8 mouse cellular contexts compared by ENCODE assay signal in genomic region chr5:114356936-114357751, GRCm38 (mm10). TPM values are rescaled to one million over a fixed set of nuclear protein-coding genes. Genes with fewer than 3 reads are reported as not detected.
DNase-seq lines count a peak whose midpoint lies in the region; ATAC-seq lines count a peak whose summit lies in the region.

No protein-coding gene starts in this region.

- peak overlapping the region; percentile 41 for H3K9ac ChIP-seq in lung, embryonic 16.5 days (ENCODE audit: low read length)
- peak overlapping the region; percentile 3; the same call in 1 of the 2 replicates for H3K9ac ChIP-seq in embryonic facial prominence, embryonic 12.5 days
- H3K9ac ChIP-seq in hindbrain, embryonic 12.5 days, result no peak overlapping the region
- H3K9ac ChIP-seq in liver, embryonic 12.5 days, result no peak overlapping the region

- DNase-seq in lung, adult 18-20 months, result no peak
- peak; percentile 58 to 67 for DNase-seq in right cerebral cortex, adult 2 months (ENCODE audit: low spot score in 2 of 2)
- no peak for DNase-seq in thymus, postnatal 25 days
- no peak for DNase-seq in spleen, postnatal 4 days (ENCODE audit: low spot score in 2 of 2)

- H3K4me1 ChIP-seq in lung, embryonic 16.5 days (replicated peaks; ENCODE audit: control insufficient read depth, insufficient read depth, low read length), result peaks cover 14% of the 10 kb centered on the region
- H3K4me1 ChIP-seq in embryonic facial prominence, embryonic 12.5 days, result peaks cover 15% of the 10 kb centered on the region
- peaks cover 8% of the 10 kb centered on the region; the same call in 1 of the 2 replicates for H3K4me1 ChIP-seq in hindbrain, embryonic 12.5 days
- H3K4me1 ChIP-seq in liver, embryonic 12.5 days, result peaks cover 17% of the 10 kb centered on the region

- peak overlapping the region; percentile 98 for H3K27ac ChIP-seq in lung, embryonic 16.5 days (ENCODE audit: low read length)
- peak overlapping the region; percentile 52 for H3K27ac ChIP-seq in embryonic facial prominence, embryonic 12.5 days
- H3K27ac ChIP-seq in hindbrain, embryonic 12.5 days, result no peak overlapping the region
- H3K27ac ChIP-seq in liver, embryonic 12.5 days, result no peak overlapping the region

- H3K9me3 ChIP-seq in lung, embryonic 16.5 days (ENCODE audit: control insufficient read depth, low read length), result no peaks in the 10 kb centered on the region
- H3K9me3 ChIP-seq in embryonic facial prominence, embryonic 12.5 days, result no peaks in the 10 kb centered on the region
- H3K9me3 ChIP-seq in hindbrain, embryonic 12.5 days (replicated peaks), result no peaks in the 10 kb centered on the region
- H3K9me3 ChIP-seq in liver, embryonic 12.5 days (replicated peaks), result no peaks in the 10 kb centered on the region

- WGBS in lung, embryonic 16.5 days, result 35% methylated on average over 23 of the region's 23 CpGs
- 50% methylated on average over 23 of the region's 23 CpGs for WGBS in embryonic facial prominence, embryonic 12.5 days
- 57% methylated on average over 23 of the region's 23 CpGs for WGBS in hindbrain, embryonic 12.5 days
- 57% methylated on average over 23 of the region's 23 CpGs for WGBS in liver, embryonic 12.5 days (ENCODE audit: insufficient replicate concordance)

- peak overlapping the region; percentile 28 for H3K4me3 ChIP-seq in lung, embryonic 16.5 days (ENCODE audit: low read length)
- H3K4me3 ChIP-seq in embryonic facial prominence, embryonic 12.5 days, result no peak overlapping the region
- no peak overlapping the region for H3K4me3 ChIP-seq in hindbrain, embryonic 12.5 days
- peak overlapping the region; percentile 9; the same call in 1 of the 2 replicates for H3K4me3 ChIP-seq in liver, embryonic 12.5 days

- H3K27me3 ChIP-seq in lung, embryonic 16.5 days (ENCODE audit: control insufficient read depth, insufficient read depth, low read depth, low read length), result no peaks in the 10 kb centered on the region
- no peaks in the 10 kb centered on the region for H3K27me3 ChIP-seq in embryonic facial prominence, embryonic 12.5 days
- no peaks in the 10 kb centered on the region for H3K27me3 ChIP-seq in hindbrain, embryonic 12.5 days
- no peaks in the 10 kb centered on the region for H3K27me3 ChIP-seq in liver, embryonic 12.5 days (replicated peaks)

- H3K36me3 ChIP-seq in lung, embryonic 16.5 days (ENCODE audit: control insufficient read depth, insufficient read depth, low read length), result peaks cover 3% of the 10 kb centered on the region
- peaks cover 28% of the 10 kb centered on the region for H3K36me3 ChIP-seq in embryonic facial prominence, embryonic 12.5 days
- H3K36me3 ChIP-seq in hindbrain, embryonic 12.5 days, result peaks cover 20% of the 10 kb centered on the region
- H3K36me3 ChIP-seq in liver, embryonic 12.5 days, result peaks cover 12% of the 10 kb centered on the region

- ATAC-seq in lung, embryonic 16.5 days (ENCODE audit: low read depth), result peak; percentile 83
- 0 out of 2 replicates have a peak, but pooled peaks have one; percentile 35 for ATAC-seq in embryonic facial prominence, embryonic 12.5 days (ENCODE audit: insufficient number of reproducible peaks, insufficient read depth, low FRiP score, low TSS enrichment)
- peak; percentile 29; the same call in 1 of the 2 replicates for ATAC-seq in hindbrain, embryonic 12.5 days (ENCODE audit: low FRiP score)
- ATAC-seq in liver, embryonic 12.5 days, result peak; percentile 51

- peak overlapping the region; percentile 37 for H3K4me2 ChIP-seq in lung, embryonic 16.5 days (ENCODE audit: low read depth, low read length)
- peak overlapping the region; percentile 27 for H3K4me2 ChIP-seq in embryonic facial prominence, embryonic 12.5 days (replicated peaks)
- no peak overlapping the region for H3K4me2 ChIP-seq in hindbrain, embryonic 12.5 days (replicated peaks)
- H3K4me2 ChIP-seq in liver, embryonic 12.5 days, result peak overlapping the region; percentile 35

RNA-seq across cellular contexts. Expression of gene Kctd10, which starts 23.2 kb away (rescaled TPM):
- 200 and 214 TPM in 2 replicates for polyA plus RNA-seq in lung, embryonic 16.5 days (2015; fragmentation: Nextera tagmentation; extraction: Ambion mirVana)
- 115 TPM in 2 replicates for polyA plus RNA-seq in embryonic facial prominence, embryonic 12.5 days (2016; fragmentation: Nextera tagmentation; extraction: Ambion mirVana)
- 110 and 115 TPM in 2 replicates for polyA plus RNA-seq in hindbrain, embryonic 12.5 days (2016; fragmentation: Nextera tagmentation; extraction: Ambion mirVana)
- polyA plus RNA-seq in liver, embryonic 12.5 days (2016; fragmentation: Nextera tagmentation; extraction: Ambion mirVana), result 35.5 and 36.2 TPM in 2 replicates

RNA-seq across cellular contexts. Expression of gene Ube3b, which starts 23.3 kb away (rescaled TPM):
- polyA plus RNA-seq in lung, embryonic 16.5 days (2015; fragmentation: Nextera tagmentation; extraction: Ambion mirVana), result 52.5 and 54.1 TPM in 2 replicates
- 50.4 and 50.7 TPM in 2 replicates for polyA plus RNA-seq in embryonic facial prominence, embryonic 12.5 days (2016; fragmentation: Nextera tagmentation; extraction: Ambion mirVana)
- 57.9 and 58.2 TPM in 2 replicates for polyA plus RNA-seq in hindbrain, embryonic 12.5 days (2016; fragmentation: Nextera tagmentation; extraction: Ambion mirVana)
- 25.0 and 26.5 TPM in 2 replicates for polyA plus RNA-seq in liver, embryonic 12.5 days (2016; fragmentation: Nextera tagmentation; extraction: Ambion mirVana)

Comparison
In these comparisons a context has a peak if more than half of its experiments do, and no peak if none do; other contexts are left out.
1. ATAC-seq: peak in every context shown above with its lines; median percentile 83 in lung, embryonic 16.5 days; 51 in liver, embryonic 12.5 days; 35 in embryonic facial prominence, embryonic 12.5 days; 29 in hindbrain, embryonic 12.5 days.
2. H3K27ac ChIP-seq: peak in lung, embryonic 16.5 days (single experiment) and embryonic facial prominence, embryonic 12.5 days (single experiment); none in hindbrain, embryonic 12.5 days (single experiment) and liver, embryonic 12.5 days (single experiment).
3. H3K4me3 ChIP-seq: peak in lung, embryonic 16.5 days (single experiment) and liver, embryonic 12.5 days (single experiment); none in embryonic facial prominence, embryonic 12.5 days (single experiment) and hindbrain, embryonic 12.5 days (single experiment).
4. H3K9ac ChIP-seq: peak in lung, embryonic 16.5 days (single experiment) and embryonic facial prominence, embryonic 12.5 days (single experiment); none in hindbrain, embryonic 12.5 days (single experiment) and liver, embryonic 12.5 days (single experiment).
5. DNase-seq: peak in right cerebral cortex, adult 2 months (2 of 2); none in lung, adult 18-20 months (0 of 2), thymus, postnatal 25 days (single experiment) and spleen, postnatal 4 days (0 of 2).